Mouse (Mus musculus) forebrain, embryonic 16.5 days (tissue): ENCODE results near the gene Pank2. TPM values are rescaled to one million over a fixed set of nuclear protein-coding genes. Genes with fewer than 3 reads are reported as not detected.

ENCODE experiments used
- ATAC-seq: fragments of 200-750 bp; cut with Nextera tagmentation; 2 replicates; pipeline ENCODE4 v1.8.0; 2017; ENCODE audit warnings: mild to moderate bottlenecking, moderate library complexity
- H3K27ac ChIP-seq: fragments of 300-500 bp; sonication (generic); 2 replicates; pipeline ENCODE4 v1.5.1; 2014; ENCODE audit warnings: low read length, control low read depth
- H3K27me3 ChIP-seq: fragments of 300-500 bp; sonication (generic); replicated peaks from 2 replicates; pipeline ENCODE4 v1.6.1; 2014; ENCODE audit warnings: low read length; ENCODE audit not compliant: control insufficient read depth, insufficient read depth
- H3K36me3 ChIP-seq: fragments of 300-500 bp; sonication (generic); 2 replicates; pipeline ENCODE4 v1.6.1; 2014; ENCODE audit not compliant: control insufficient read depth, insufficient read depth
- H3K4me1 ChIP-seq: fragments of 300-500 bp; sonication (generic); replicated peaks from 2 replicates; pipeline ENCODE4 v1.6.1; 2014; ENCODE audit warnings: low read length; ENCODE audit not compliant: control insufficient read depth, insufficient read depth
- H3K4me2 ChIP-seq: fragments of 300-500 bp; sonication (generic); 2 replicates; pipeline ENCODE4 v1.6.1; 2014; ENCODE audit warnings: mild to moderate bottlenecking, low read length, control low read depth
- H3K4me3 ChIP-seq: fragments of 300-500 bp; sonication (generic); replicated peaks from 2 replicates; pipeline ENCODE4 v1.5.1; 2014; ENCODE audit warnings: mild to moderate bottlenecking, low read length, control low read depth
- H3K9ac ChIP-seq: fragments of 300-500 bp; sonication (generic); replicated peaks from 2 replicates; pipeline ENCODE4 v1.6.1; 2014; ENCODE audit warnings: low read depth, low read length, control low read depth
- H3K9me3 ChIP-seq: fragments of 300-500 bp; sonication (generic); 2 replicates; pipeline ENCODE4 v1.6.1; 2016; ENCODE audit warnings: low read length; ENCODE audit not compliant: control insufficient read depth
- WGBS: fragments of 180-500 bp; shearing (Covaris S2); extraction: QIAGEN DNeasy Blood & Tissue Kit; methylation state at CpG from one replicate; pipeline ENCODE4 v1.1.7; 2014; 5-methylcytosine and 5-hydroxymethylcytosine counted together
- microRNA-seq: library from miRNA; unstranded; fragments of <30 nt; microRNA quantifications from one replicate; pipeline ENCODE4, GENCODE M21; 2017
- polyA plus RNA-seq: library from polyadenylated mRNA; unstranded; fragments of >200 nt; fragmentation: Nextera tagmentation; extraction: Ambion mirVana; gene quantifications from 2 replicates; pipeline ENCODE4 v1.2.1, GENCODE M21; 2015

Pank2 gene
- polyA plus RNA-seq, 1 experiment from 2014 or later: 26.9 TPM

DNA sequence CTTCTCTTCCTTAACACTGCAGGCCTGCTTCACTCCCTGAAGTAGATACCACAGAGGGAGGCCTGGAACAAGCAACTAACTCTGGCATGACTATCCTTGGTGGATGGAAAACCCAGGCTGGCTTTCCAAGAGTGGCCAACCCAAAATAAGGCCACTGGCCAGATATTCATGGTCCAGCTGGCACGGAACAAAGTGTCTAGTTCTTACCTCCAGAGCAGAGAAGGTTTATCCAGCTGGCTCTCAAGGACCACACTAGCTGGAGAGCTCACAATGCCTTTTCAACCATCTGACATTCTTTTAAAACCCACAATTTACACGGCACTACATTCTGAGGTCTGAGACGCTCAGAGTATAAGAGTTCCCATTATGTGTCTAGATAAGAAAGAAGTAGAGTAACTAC, 82.2 kb downstream of the Pank2 start:
- H3K4me2 ChIP-seq: no peak overlapping the region
- no peaks in the 10 kb centered on the region for H3K27me3 ChIP-seq
- no peak for ATAC-seq
- H3K36me3 ChIP-seq: no peaks in the 10 kb centered on the region
- WGBS: 53% methylated on average over 3 of the region's 3 CpGs
- no peaks in the 10 kb centered on the region for H3K9me3 ChIP-seq
- no peak overlapping the region for H3K4me3 ChIP-seq
- H3K9ac ChIP-seq: no peak overlapping the region
- H3K27ac ChIP-seq: no peak overlapping the region
- H3K4me1 ChIP-seq: no peaks in the 10 kb centered on the region; the same call in 1 of the 2 replicates

DNA sequence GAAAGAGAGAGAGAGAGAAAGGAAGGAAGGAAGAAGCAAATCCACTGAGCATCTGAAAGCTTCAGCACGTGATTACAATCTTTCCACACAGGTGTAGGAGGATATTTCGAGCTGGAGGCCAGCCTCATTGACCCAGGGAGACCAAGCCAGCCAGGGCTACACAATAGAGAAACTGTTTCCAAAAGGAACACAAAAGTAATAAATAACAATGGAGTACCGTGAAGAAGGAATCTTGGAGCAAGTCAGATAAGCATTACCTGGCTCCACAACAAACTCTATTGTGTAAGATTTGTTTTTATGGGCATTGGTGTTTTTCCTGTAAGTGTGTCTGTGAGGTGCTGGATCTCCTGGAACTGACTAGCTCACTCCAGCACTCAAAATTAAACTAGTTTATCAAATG, 83.3 kb downstream of the Pank2 start:
- Histone ChIP-seq H3K4me1 (peaks cover 6% of the 10 kb centered on the region), H3K4me3 (no peak overlapping the region), H3K27ac (no peak overlapping the region), H3K27me3 (no peaks in the 10 kb centered on the region), H3K9me3 (no peaks in the 10 kb centered on the region), H3K36me3 (no peaks in the 10 kb centered on the region), H3K9ac (no peak overlapping the region), H3K4me2 (no peak overlapping the region)
- WGBS: 64% methylated on average over 3 of the region's 3 CpGs
- no peak for ATAC-seq

Small RNA genes within 50 kb of the gene (microRNA-seq; reads per million reads assigned to microRNA genes)
- 54.5 reads per million, percentile 46 among the genes with 10 or more reads in this experiment for gene Mir103-2

Other genes starting within 250 kb of the Pank2 start
- 33.0 and 42.8 TPM in 2 replicates for gene Gfra4, start 219.4 kb upstream of the Pank2 start, polyA plus RNA-seq
- 1.4 TPM in 2 replicates for gene Adam33, start 198.7 kb upstream of the Pank2 start, polyA plus RNA-seq
- gene Siglec1, start 175.7 kb upstream of the Pank2 start, polyA plus RNA-seq: 0.12 and 0.13 TPM in 2 replicates
- gene Hspa12b, start 135.2 kb upstream of the Pank2 start, polyA plus RNA-seq: 4.4 and 4.7 TPM in 2 replicates
- gene Gm11037, start 129.0 kb upstream of the Pank2 start, polyA plus RNA-seq: not detected in 2 replicates
- 87.5 and 97.1 TPM in 2 replicates for gene 1700037H04Rik, start 102.4 kb upstream of the Pank2 start, polyA plus RNA-seq
- 16.0 and 16.9 TPM in 2 replicates for gene Cenpb, start 82.4 kb upstream of the Pank2 start, polyA plus RNA-seq
- gene Cdc25b, start 75.5 kb upstream of the Pank2 start, polyA plus RNA-seq: 33.6 and 35.9 TPM in 2 replicates
- 11.3 and 12.6 TPM in 2 replicates for gene Spef1, start 75.2 kb upstream of the Pank2 start, polyA plus RNA-seq
- 37.8 and 40.5 TPM in 2 replicates for gene Ap5s1, start 55.4 kb upstream of the Pank2 start, polyA plus RNA-seq
- 5.7 and 6.8 TPM in 2 replicates for gene Mavs, start 28.4 kb upstream of the Pank2 start, polyA plus RNA-seq
- 22.0 and 26.0 TPM in 2 replicates for gene Rnf24, start 90.4 kb downstream of the Pank2 start, polyA plus RNA-seq
- 56.2 and 57.2 TPM in 2 replicates for gene Smox, start 229.0 kb downstream of the Pank2 start, polyA plus RNA-seq